Mouse (Mus musculus) MEL (cell line): ENCODE data around the gene Caly. TPM values are rescaled to one million over a fixed set of nuclear protein-coding genes. Genes with fewer than 3 reads are reported as not detected.

Experiments
- DNase-seq: peaks from one replicate; pipeline ENCODE4 v3.0.0; 2011; ENCODE audit warnings: low read depth, low spot score
- H3K27ac ChIP-seq: 2 replicates; pipeline ENCODE4 v1.5.1; 2012; ENCODE audit warnings: low read depth, mild to moderate bottlenecking, control low read depth, low read length, moderate library complexity; ENCODE audit not compliant: control insufficient read depth
- H3K27me3 ChIP-seq, 2 experiments: fragments of 150-350 bp in 1 of 2; sonication (generic) in 1 of 2; 2 replicates each; pipeline ENCODE4 v1.6.1; 2012; ENCODE audit warnings: low read length in 2 of 2, mild to moderate bottlenecking in 2 of 2, improper control_type of control experiment in 1 of 2, moderate library complexity in 1 of 2; ENCODE audit not compliant: insufficient read depth in 2 of 2, control insufficient read depth in 1 of 2
- H3K36me3 ChIP-seq, 2 experiments: 2 replicates each; pipeline ENCODE4 v1.6.1; 2012 to 2014; ENCODE audit warnings: low read length in 2 of 2, improper control_type of control experiment in 1 of 2, inconsistent platforms in 1 of 2, mild to moderate bottlenecking in 1 of 2; ENCODE audit not compliant: insufficient read depth in 2 of 2, control insufficient read depth in 1 of 2
- H3K4me1 ChIP-seq, 2 experiments: fragments of 150-350 bp in 1 of 2; sonication (generic) in 1 of 2; 2 replicates each; pipeline ENCODE4 v1.6.1; 2012; ENCODE audit warnings: low read length in 2 of 2, improper control_type of control experiment in 1 of 2, mild to moderate bottlenecking in 1 of 2; ENCODE audit not compliant: insufficient read depth in 2 of 2, control insufficient read depth in 1 of 2
- H3K4me3 ChIP-seq, 2 experiments: fragments of 150-350 bp in 1 of 2; sonication (generic) in 1 of 2; 2 replicates each; pipeline ENCODE4 v1.5.1; 2012; ENCODE audit warnings: low read depth in 2 of 2, low read length in 2 of 2, mild to moderate bottlenecking in 2 of 2, moderate library complexity in 2 of 2, control low read depth in 1 of 2, improper control_type of control experiment in 1 of 2; ENCODE audit not compliant: control insufficient read depth in 1 of 2, insufficient read depth in 1 of 2
- H3K79me2 ChIP-seq: 2 replicates; pipeline ENCODE4 v1.6.1; 2012; ENCODE audit warnings: mild to moderate bottlenecking, low read length, moderate library complexity; ENCODE audit not compliant: control insufficient read depth, poor library complexity, insufficient read depth
- H3K9ac ChIP-seq: 2 replicates; pipeline ENCODE4 v1.6.1; 2012; ENCODE audit warnings: low read depth, mild to moderate bottlenecking, control low read depth, low read length, moderate library complexity; ENCODE audit not compliant: control insufficient read depth, poor library complexity, severe bottlenecking
- H3K9me3 ChIP-seq: fragments of 150-350 bp; sonication (generic); replicated peaks from 2 replicates; pipeline ENCODE4 v1.6.1; 2012; ENCODE audit warnings: mild to moderate bottlenecking, low read length, improper control_type of control experiment, moderate library complexity; ENCODE audit not compliant: insufficient read depth
- BHLHE40 ChIP-seq: IDR thresholded peaks from 2 replicates; pipeline ENCODE4 v1.6.1; 2012; ENCODE audit warnings: low read depth, mild to moderate bottlenecking, inconsistent platforms, low read length, improper control_type of control experiment, borderline replicate concordance
- CHD1 ChIP-seq: IDR thresholded peaks from 2 replicates; pipeline ENCODE4 v1.6.1; 2012; ENCODE audit warnings: low read depth, mild to moderate bottlenecking, inconsistent platforms, low read length, improper control_type of control experiment
- CHD2 ChIP-seq: IDR thresholded peaks from 2 replicates; pipeline ENCODE4 v1.6.1; 2011; ENCODE audit warnings: low read length, improper control_type of control experiment
- E2F4 ChIP-seq: IDR thresholded peaks from 2 replicates; pipeline ENCODE4 v1.6.1; 2011; ENCODE audit warnings: low read depth, low read length, improper control_type of control experiment, borderline replicate concordance
- EP300 ChIP-seq, 2 experiments: IDR thresholded peaks; 2 replicates each; pipeline ENCODE4 v1.6.1; 2011; ENCODE audit warnings: improper control_type of control experiment in 2 of 2, low read length in 2 of 2, low read depth in 1 of 2, mild to moderate bottlenecking in 1 of 2
- ETS1 ChIP-seq: IDR thresholded peaks from 2 replicates; pipeline ENCODE4 v1.6.1; 2012; ENCODE audit warnings: low read depth, mild to moderate bottlenecking, inconsistent platforms, low read length, improper control_type of control experiment, moderate library complexity
- GABPA ChIP-seq: IDR thresholded peaks from 2 replicates; pipeline ENCODE4 v1.6.1; 2012; ENCODE audit warnings: low read depth, mild to moderate bottlenecking, inconsistent platforms, low read length, improper control_type of control experiment, moderate library complexity
- GATA1 ChIP-seq: IDR thresholded peaks from 2 replicates; pipeline ENCODE4 v1.6.1; 2011; ENCODE audit warnings: low read depth, low read length, improper control_type of control experiment
- JUND ChIP-seq: IDR thresholded peaks from 2 replicates; pipeline ENCODE4 v1.6.1; 2011; ENCODE audit warnings: low read depth, mild to moderate bottlenecking, improper control_type of control experiment, low read length
- KAT2A ChIP-seq: conservative IDR thresholded peaks from 2 replicates; pipeline ENCODE4 v1.6.1; 2012; ENCODE audit warnings: low read depth, low read length, improper control_type of control experiment, inconsistent platforms
- MAFK ChIP-seq: IDR thresholded peaks from 2 replicates; pipeline ENCODE4 v1.6.1; 2011; ENCODE audit warnings: low read depth, mild to moderate bottlenecking, low read length, improper control_type of control experiment, borderline replicate concordance
- MAX ChIP-seq: IDR thresholded peaks from 2 replicates; pipeline ENCODE4 v1.6.1; 2011; ENCODE audit warnings: low read length, improper control_type of control experiment
- MEF2A ChIP-seq: IDR thresholded peaks from 2 replicates; pipeline ENCODE4 v1.6.1; 2014; ENCODE audit warnings: low read depth, mild to moderate bottlenecking, inconsistent platforms, low read length, improper control_type of control experiment; ENCODE audit not compliant: poor library complexity, insufficient replicate concordance, severe bottlenecking; ENCODE audit errors: extremely low read depth
- MXI1 ChIP-seq: IDR thresholded peaks from 2 replicates; pipeline ENCODE4 v1.6.1; 2011; ENCODE audit warnings: mild to moderate bottlenecking, low read depth, low read length, improper control_type of control experiment
- MYB ChIP-seq: IDR thresholded peaks from 2 replicates; pipeline ENCODE4 v1.6.1; 2011; ENCODE audit warnings: mild to moderate bottlenecking, low read depth, low read length, improper control_type of control experiment
- MYC ChIP-seq: IDR thresholded peaks from 2 replicates; pipeline ENCODE4 v1.6.1; 2011; ENCODE audit warnings: low read depth, mild to moderate bottlenecking, low read length, improper control_type of control experiment, moderate library complexity
- NELFE ChIP-seq: IDR thresholded peaks from 2 replicates; pipeline ENCODE4 v1.6.1; 2011; ENCODE audit warnings: low read depth, low read length, improper control_type of control experiment
- NRF1 ChIP-seq: IDR thresholded peaks from 2 replicates; pipeline ENCODE4 v1.6.1; 2014; ENCODE audit warnings: low read depth, mild to moderate bottlenecking, inconsistent platforms, low read length, improper control_type of control experiment, moderate library complexity; ENCODE audit not compliant: poor library complexity, insufficient read depth, severe bottlenecking
- POLR2A ChIP-seq, 2 experiments: IDR thresholded peaks; 2 replicates each; pipeline ENCODE4 v1.6.1; 2011 to 2012; ENCODE audit warnings: low read length in 2 of 2, mild to moderate bottlenecking in 2 of 2, control low read depth in 1 of 2, improper control_type of control experiment in 1 of 2, low read depth in 1 of 2, moderate library complexity in 1 of 2; ENCODE audit not compliant: control insufficient read depth in 1 of 2, insufficient read depth in 1 of 2, poor library complexity in 1 of 2
- SIN3A ChIP-seq: IDR thresholded peaks from 2 replicates; pipeline ENCODE4 v1.6.1; 2012; ENCODE audit warnings: low read length, improper control_type of control experiment, inconsistent platforms
- SMC3 ChIP-seq: IDR thresholded peaks from 2 replicates; pipeline ENCODE4 v1.6.1; 2011; ENCODE audit warnings: low read depth, low read length, improper control_type of control experiment
- TAL1 ChIP-seq: IDR thresholded peaks from 2 replicates; pipeline ENCODE4 v1.6.1; 2012; ENCODE audit warnings: mild to moderate bottlenecking, inconsistent platforms, low read length, moderate library complexity, mixed read lengths
- TBP ChIP-seq: IDR thresholded peaks from 2 replicates; pipeline ENCODE4 v1.8.0; 2011; ENCODE audit warnings: low read depth, low read length, improper control_type of control experiment
- TCF12 ChIP-seq: IDR thresholded peaks from 2 replicates; pipeline ENCODE4 v1.6.1; 2014; ENCODE audit warnings: low read depth, mild to moderate bottlenecking, inconsistent platforms, low read length, improper control_type of control experiment, moderate library complexity
- UBTF ChIP-seq: IDR thresholded peaks from 2 replicates; pipeline ENCODE4 v1.6.1; 2012; ENCODE audit warnings: low read depth, mild to moderate bottlenecking, inconsistent platforms, low read length, improper control_type of control experiment, moderate library complexity, borderline replicate concordance; ENCODE audit not compliant: insufficient read depth
- ZC3H11A ChIP-seq: IDR thresholded peaks from 2 replicates; pipeline ENCODE4 v1.6.1; 2012; ENCODE audit warnings: low read depth, mild to moderate bottlenecking, inconsistent platforms, low read length, improper control_type of control experiment
- ZKSCAN1 ChIP-seq: IDR thresholded peaks from 2 replicates; pipeline ENCODE4 v1.6.1; 2012; ENCODE audit warnings: low read depth, mild to moderate bottlenecking, inconsistent platforms, low read length, improper control_type of control experiment, moderate library complexity
- ZMIZ1 ChIP-seq: IDR thresholded peaks from 2 replicates; pipeline ENCODE4 v1.6.1; 2012; ENCODE audit warnings: low read depth, mild to moderate bottlenecking, inconsistent platforms, low read length, improper control_type of control experiment, moderate library complexity
- ZNF384 ChIP-seq: IDR thresholded peaks from 2 replicates; pipeline ENCODE4 v1.6.1; 2012; ENCODE audit warnings: low read depth, mild to moderate bottlenecking, inconsistent platforms, low read length, improper control_type of control experiment
- polyA plus RNA-seq, 2 experiments: library from polyadenylated mRNA; stranded (reverse) in 1 of 2; unstranded in 1 of 2; fragments of >175 nt in 1 of 2; fragments of >200 nt in 1 of 2; gene quantifications; 2 replicates each; pipeline versions ENCODE4 v1.2.1 to v1.2.4; 2012; ENCODE audit warnings: low replicate concordance in 2 of 2, low read depth in 1 of 2; ENCODE audit not compliant: insufficient read length in 2 of 2, insufficient read depth in 1 of 2, missing spikeins in 1 of 2
- total RNA-seq: library from RNA; depleted of rRNA; stranded (reverse); fragments of 300-350 nt; gene quantifications from 2 replicates; pipeline ENCODE4 v1.2.3, GENCODE M21; 2012

Gene Caly
- total and polyA plus RNA-seq, 3 experiments = 0.11 TPM; not detected in 2

DNA sequence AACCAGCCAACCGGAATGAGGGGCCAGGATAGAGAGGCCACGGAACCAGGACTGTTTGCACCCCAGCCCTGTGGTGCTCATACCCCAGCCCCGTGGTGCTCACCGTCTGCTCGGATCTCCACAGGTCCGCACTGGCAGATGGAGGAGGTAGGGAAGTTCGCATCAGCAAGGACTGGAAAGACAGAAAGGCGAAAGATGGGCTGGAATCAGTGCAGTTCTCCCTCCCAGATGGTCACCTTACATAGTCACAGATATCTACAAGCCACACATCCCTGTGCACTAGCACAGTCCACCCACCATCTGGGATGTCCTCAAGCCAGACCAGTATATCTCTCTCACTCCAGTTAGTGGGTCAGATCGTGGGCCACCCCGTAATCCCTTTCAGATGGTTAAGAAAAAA lies 19.1 kb upstream of the Caly start:
- Histone ChIP-seq H3K27me3 (no peaks in the 10 kb centered on the region), H3K9ac (no peak overlapping the region; the same call in 1 of the 2 replicates), H3K4me3 (no peak overlapping the region), H3K4me1 (peaks cover 0 to 10% of the 10 kb centered on the region in 2 experiments; a peak in 2 of 4 replicates), H3K9me3 (no peaks in the 10 kb centered on the region), H3K79me2 (no peaks in the 10 kb centered on the region), H3K36me3 (peaks cover 0 to 7% of the 10 kb centered on the region in 2 experiments; a peak in 2 of 4 replicates), H3K27ac (no peak overlapping the region)
- DNase-seq = no peak
- no peak for TF ChIP-seq SIN3A
- no peak for TF ChIP-seq NRF1
- no peak for TF ChIP-seq CHD1
- TF ChIP-seq ZMIZ1 = no peak
- no peak for TF ChIP-seq ZNF384
- TF ChIP-seq MYB = no peak
- TF ChIP-seq ETS1 = no peak
- TF ChIP-seq BHLHE40 = no peak
- no peak for TF ChIP-seq POLR2A (IDR thresholded peaks at IDR 0.05; ENCODE audit: control insufficient read depth in 1 of 2, insufficient read depth in 1 of 2, low read depth in 1 of 2, low read length in 2 of 2, poor library complexity in 1 of 2)
- TF ChIP-seq NELFE = no peak
- no peak for TF ChIP-seq EP300 (IDR thresholded peaks at IDR 0.05; ENCODE audit: low read depth in 1 of 2, low read length in 2 of 2)
- no peak for TF ChIP-seq TAL1
- TF ChIP-seq GABPA = no peak
- no peak for TF ChIP-seq MAX
- TF ChIP-seq ZKSCAN1 = no peak
- no peak for TF ChIP-seq GATA1
- TF ChIP-seq MEF2A = no peak
- TF ChIP-seq TBP = no peak
- no peak for TF ChIP-seq SMC3

DNA sequence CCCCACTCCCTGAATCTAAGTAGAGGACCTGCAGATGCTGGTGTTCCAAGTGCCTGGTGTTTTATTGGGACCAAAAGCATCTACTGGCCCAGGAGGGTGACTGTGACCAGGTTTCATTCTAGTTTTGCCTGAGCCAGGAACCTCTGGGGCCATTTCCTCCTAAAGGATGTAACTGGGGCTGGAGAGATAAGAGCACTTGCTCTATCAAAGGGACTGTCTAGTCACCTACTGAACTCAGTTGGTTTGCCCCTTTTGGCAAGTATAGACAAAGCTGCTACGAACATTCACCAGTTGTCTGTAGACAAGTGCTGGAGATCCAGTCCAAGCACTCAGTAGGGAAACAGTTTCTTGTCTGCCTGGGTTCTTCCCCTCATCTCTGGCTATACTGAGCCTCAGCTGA lies 16.1 kb upstream of the Caly start:
- no peak overlapping the region for H3K4me3 ChIP-seq
- no peaks in the 10 kb centered on the region for H3K79me2 ChIP-seq
- H3K4me1 ChIP-seq = peaks cover 0 to 10% of the 10 kb centered on the region in 2 experiments; a peak in 2 of 4 replicates
- DNase-seq = peak; percentile 58
- no peak overlapping the region for H3K27ac ChIP-seq
- peaks cover 0 to 7% of the 10 kb centered on the region in 2 experiments; a peak in 2 of 4 replicates for H3K36me3 ChIP-seq
- H3K27me3 ChIP-seq = no peaks in the 10 kb centered on the region
- H3K9ac ChIP-seq = no peak overlapping the region
- H3K9me3 ChIP-seq = no peaks in the 10 kb centered on the region
- no peak for TF ChIP-seq ETS1
- TF ChIP-seq MYC = no peak
- no peak for TF ChIP-seq NELFE
- TF ChIP-seq MEF2A = no peak
- TF ChIP-seq MAFK = no peak
- TF ChIP-seq TBP = no peak
- TF ChIP-seq ZMIZ1 = no peak
- no peak for TF ChIP-seq KAT2A
- no peak for TF ChIP-seq MXI1
- TF ChIP-seq JUND = no peak
- TF ChIP-seq E2F4 = no peak
- no peak for TF ChIP-seq TCF12
- no peak for TF ChIP-seq ZC3H11A
- TF ChIP-seq UBTF = no peak
- TF ChIP-seq EP300 (IDR thresholded peaks at IDR 0.05; ENCODE audit: low read depth in 1 of 2, low read length in 2 of 2) = peak; percentile 36 to 41; a peak in 2 of 4 replicates
- no peak for TF ChIP-seq CHD2
- TF ChIP-seq GATA1 = peak; percentile 69
